Mouse (Mus musculus) myocyte (in vitro differentiated cells): Measurements from ENCODE around the gene Zfp146. TPM values are rescaled to one million over a fixed set of nuclear protein-coding genes. Genes with fewer than 3 reads are reported as not detected.

Experiments
- H3K27me3 ChIP-seq: one replicate; pipeline ENCODE4 v1.6.1; 2011; ENCODE audit not compliant: control insufficient read depth, insufficient read depth, insufficient read length
- H3K36me3 ChIP-seq: one replicate; pipeline ENCODE4 v1.6.1; 2011; ENCODE audit not compliant: control insufficient read depth, insufficient read depth
- H3K4me2 ChIP-seq: one replicate; pipeline ENCODE4 v1.6.1; 2011; ENCODE audit warnings: low read depth, control low read depth
- H3K4me3 ChIP-seq: one replicate; pipeline ENCODE4 v1.5.1; 2011; ENCODE audit warnings: mild to moderate bottlenecking, control low read depth, moderate library complexity
- H3K79me2 ChIP-seq: one replicate; pipeline ENCODE4 v1.6.1; 2011; ENCODE audit not compliant: control insufficient read depth, insufficient read depth
- H3ac ChIP-seq: one replicate; pipeline ENCODE4 v1.6.1; 2011; ENCODE audit not compliant: control insufficient read depth, insufficient read length
- CEBPB ChIP-seq: IDR thresholded peaks from 2 replicates; pipeline ENCODE4 v1.6.1; 2011; ENCODE audit warnings: mild to moderate bottlenecking, moderate library complexity; ENCODE audit not compliant: poor library complexity, insufficient read depth, severe bottlenecking
- E2F4 ChIP-seq: IDR thresholded peaks from one replicate; pipeline ENCODE4 v1.6.1; 2011; ENCODE audit warnings: mild to moderate bottlenecking, control low read depth, moderate library complexity; ENCODE audit not compliant: insufficient read depth
- MAX ChIP-seq: IDR thresholded peaks from one replicate; pipeline ENCODE4 v1.6.1; 2011; ENCODE audit warnings: low read depth, mild to moderate bottlenecking, control low read depth
- MYOD1 ChIP-seq, 3 experiments: IDR thresholded peaks; one replicate each; pipeline ENCODE4 v1.6.1; 2011; ENCODE audit warnings: control low read depth in 2 of 3, low read depth in 2 of 3, mild to moderate bottlenecking in 2 of 3, moderate library complexity in 1 of 3; ENCODE audit not compliant: insufficient read length in 2 of 3, control insufficient read depth in 1 of 3
- MYOG ChIP-seq, 3 experiments: IDR thresholded peaks; one replicate each; pipeline ENCODE4 v1.6.1; 2011; ENCODE audit warnings: control low read depth in 2 of 3, low read depth in 2 of 3, mild to moderate bottlenecking in 2 of 3; ENCODE audit not compliant: insufficient read length in 2 of 3, control insufficient read depth in 1 of 3, insufficient read depth in 1 of 3
- POLR2A ChIP-seq: IDR thresholded peaks from one replicate; pipeline ENCODE4 v1.6.1; 2011; ENCODE audit warnings: low read depth, mild to moderate bottlenecking, control low read depth, moderate library complexity; ENCODE audit not compliant: insufficient read length
- POLR2AphosphoS2 ChIP-seq: IDR thresholded peaks from one replicate; pipeline ENCODE4 v1.6.1; 2011; ENCODE audit warnings: low read depth, control low read depth; ENCODE audit not compliant: insufficient read length
- REST ChIP-seq: IDR thresholded peaks from one replicate; pipeline ENCODE4 v1.6.1; 2011; ENCODE audit warnings: mild to moderate bottlenecking, control low read depth, moderate library complexity; ENCODE audit not compliant: insufficient read depth, insufficient read length
- SRF ChIP-seq: IDR thresholded peaks from one replicate; pipeline ENCODE4 v1.6.1; 2011; ENCODE audit warnings: low read depth; ENCODE audit not compliant: control insufficient read depth, insufficient read length
- TCF12 ChIP-seq: IDR thresholded peaks from one replicate; pipeline ENCODE4 v1.6.1; 2011; ENCODE audit warnings: mild to moderate bottlenecking, control low read depth; ENCODE audit not compliant: poor library complexity, insufficient read depth, severe bottlenecking
- TCF3 ChIP-seq: IDR thresholded peaks from one replicate; pipeline ENCODE4 v1.6.1; 2011; ENCODE audit warnings: low read depth, control low read depth; ENCODE audit not compliant: insufficient read length
- USF1 ChIP-seq: IDR thresholded peaks from one replicate; pipeline ENCODE4 v1.6.1; 2011; ENCODE audit warnings: low read depth, mild to moderate bottlenecking, control low read depth, moderate library complexity
- polyA plus RNA-seq: library from polyadenylated mRNA; unstranded; fragments of >200 nt; fragmentation: generic; extraction: Trizol; gene quantifications from one replicate; pipeline ENCODE4 v1.2.1, GENCODE M21; 2012; ENCODE audit warnings: missing spikeins

The Zfp146 gene
- polyA plus RNA-seq, 1 experiment, result 13.2 TPM

DNA sequence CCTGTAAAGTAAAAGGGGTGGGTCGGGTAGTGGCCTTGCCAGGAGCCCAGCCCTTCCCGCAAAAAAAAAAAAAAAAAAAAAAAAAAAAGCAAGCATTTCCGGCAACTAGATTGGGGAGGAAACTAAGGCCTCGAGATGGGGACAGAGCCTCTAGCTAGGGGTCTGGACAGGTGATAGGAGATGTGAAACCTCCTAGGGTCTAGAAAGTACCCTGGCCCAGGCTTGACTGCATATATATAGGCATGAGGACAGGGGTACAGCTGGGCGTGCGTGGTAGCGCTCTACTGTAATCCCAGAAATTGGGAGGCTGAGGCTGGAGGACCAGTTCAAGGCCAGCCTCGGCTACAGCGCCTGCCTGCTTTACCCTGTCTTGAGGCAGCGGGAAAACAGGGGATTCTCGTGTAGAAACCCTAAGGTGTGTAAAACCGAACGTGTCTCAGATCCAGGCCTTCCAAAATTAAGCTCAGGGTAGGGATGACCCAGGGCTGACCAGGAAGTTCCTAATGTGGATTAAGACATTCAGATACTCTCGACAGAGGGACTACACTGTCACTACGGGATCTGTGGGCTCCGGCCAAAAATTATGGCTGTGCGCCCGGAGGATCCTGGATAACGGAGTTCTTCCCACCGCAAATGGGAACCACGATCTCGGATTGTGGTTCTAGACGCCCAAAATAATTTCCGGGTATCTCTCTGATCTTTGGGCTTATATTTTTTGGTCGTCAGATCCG, 24.7 kb upstream of the Zfp146 start:
- peaks cover 22% of the 10 kb centered on the region for H3K79me2 ChIP-seq
- H3ac ChIP-seq, result peak overlapping the region; percentile 30
- TF ChIP-seq SRF (no peak), CEBPB (no peak), MAX (no peak), TCF12 (no peak), E2F4 (no peak), REST (no peak), POLR2A (peak; percentile 6), USF1 (no peak), MYOG (IDR thresholded peaks at IDR 0.05; ENCODE audit: control insufficient read depth in 1 of 3, insufficient read depth in 1 of 3, insufficient read length in 2 of 3, low read depth in 2 of 3) (no peak), MYOD1 (IDR thresholded peaks at IDR 0.05; ENCODE audit: control insufficient read depth in 1 of 3, insufficient read length in 2 of 3, low read depth in 2 of 3) (no peak), TCF3 (no peak), POLR2AphosphoS2 (peak; percentile 17)
- peaks cover 7% of the 10 kb centered on the region for H3K36me3 ChIP-seq
- peak overlapping the region; percentile 39 for H3K4me2 ChIP-seq
- H3K4me3 ChIP-seq, result peak overlapping the region; percentile 83
- H3K27me3 ChIP-seq, result no peaks in the 10 kb centered on the region

DNA sequence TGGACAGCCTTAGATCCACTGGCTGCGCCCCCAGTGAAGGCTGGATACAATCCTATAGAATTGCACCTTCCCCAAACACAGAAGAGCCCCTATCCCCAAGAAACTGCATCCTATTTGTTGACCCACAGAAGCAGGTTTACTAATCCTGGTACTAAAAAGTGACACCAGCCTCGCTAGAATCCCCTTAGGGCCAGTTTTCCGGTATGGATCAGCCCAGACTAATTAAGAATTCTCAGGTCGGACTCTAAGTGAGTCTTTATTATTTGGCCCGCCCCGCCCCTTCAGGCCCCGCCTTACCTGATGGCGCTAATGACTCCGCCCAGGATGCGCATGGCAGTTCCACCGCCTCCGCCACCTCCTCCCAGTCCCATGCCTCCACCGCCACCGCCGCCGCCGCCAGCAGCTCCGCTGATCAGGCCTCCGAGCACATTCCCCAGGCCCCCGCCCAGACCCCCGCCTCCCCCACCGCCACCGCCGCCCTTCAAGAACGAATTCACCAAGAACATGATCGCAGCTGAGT, 24.1 kb upstream of the Zfp146 start:
- TF ChIP-seq POLR2AphosphoS2 (peak; percentile 68), POLR2A (peak; percentile 76), USF1 (no peak)
- peak overlapping the region; percentile 83 for H3K4me3 ChIP-seq
- peak overlapping the region; percentile 86 for H3K4me2 ChIP-seq
- H3ac ChIP-seq, result peak overlapping the region; percentile 30
- H3K27me3 ChIP-seq, result no peaks in the 10 kb centered on the region
- H3K79me2 ChIP-seq, result peaks cover 22% of the 10 kb centered on the region
- H3K36me3 ChIP-seq, result peaks cover 13% of the 10 kb centered on the region

DNA sequence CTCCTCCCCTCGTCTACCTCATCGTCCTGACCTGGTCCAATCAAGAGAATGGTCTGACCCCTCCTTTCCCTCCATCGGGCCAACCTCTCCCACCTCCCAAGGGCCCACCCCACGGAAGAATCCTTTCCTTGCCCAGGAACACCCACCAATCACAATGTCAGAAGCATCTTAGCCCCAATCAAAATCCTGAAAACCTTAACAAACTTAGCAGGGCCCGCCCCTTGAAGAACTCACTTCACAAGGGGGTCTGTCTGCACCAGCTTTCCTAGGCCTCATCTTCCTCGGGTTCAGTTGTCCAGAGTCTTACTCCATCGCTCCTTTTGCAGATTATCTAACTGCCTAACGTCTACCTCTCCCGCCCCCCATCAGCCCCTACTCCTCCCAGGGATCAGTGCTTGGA, 23.5 kb upstream of the Zfp146 start:
- Histone ChIP-seq H3K36me3 (peaks cover 18% of the 10 kb centered on the region), H3K27me3 (no peaks in the 10 kb centered on the region), H3K79me2 (peaks cover 22% of the 10 kb centered on the region), H3K4me3 (peak overlapping the region; percentile 83), H3ac (no peak overlapping the region), H3K4me2 (peak overlapping the region; percentile 86)
- TF ChIP-seq MYOD1 (IDR thresholded peaks at IDR 0.05; ENCODE audit: control insufficient read depth in 1 of 3, insufficient read length in 2 of 3, low read depth in 2 of 3) (no peak), REST (no peak), MAX (no peak), POLR2AphosphoS2 (no peak), USF1 (no peak), MYOG (IDR thresholded peaks at IDR 0.05; ENCODE audit: control insufficient read depth in 1 of 3, insufficient read depth in 1 of 3, insufficient read length in 2 of 3, low read depth in 2 of 3) (no peak), TCF3 (no peak), SRF (no peak), E2F4 (no peak), CEBPB (no peak), POLR2A (no peak), TCF12 (no peak)

DNA sequence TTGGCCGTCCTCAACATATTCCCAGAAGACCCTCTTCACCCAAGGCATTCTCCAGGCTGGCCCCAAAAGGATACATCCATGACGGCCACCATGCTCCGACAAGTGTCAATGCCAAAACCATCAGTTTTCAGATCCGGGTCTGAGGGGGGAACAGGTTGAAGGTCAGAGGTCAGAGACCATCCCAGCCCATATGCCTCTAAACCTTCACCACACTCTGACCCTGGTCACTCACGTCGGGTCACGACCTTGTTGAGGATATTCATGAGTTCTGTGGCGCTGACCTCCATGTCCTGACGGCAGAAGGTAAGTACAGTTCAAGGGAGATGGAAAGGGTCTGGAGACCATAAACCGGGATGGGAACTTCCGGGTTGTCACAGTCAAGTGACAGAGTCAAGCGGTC, 22.5 kb upstream of the Zfp146 start:
- peaks cover 26% of the 10 kb centered on the region for H3K36me3 ChIP-seq

DNA sequence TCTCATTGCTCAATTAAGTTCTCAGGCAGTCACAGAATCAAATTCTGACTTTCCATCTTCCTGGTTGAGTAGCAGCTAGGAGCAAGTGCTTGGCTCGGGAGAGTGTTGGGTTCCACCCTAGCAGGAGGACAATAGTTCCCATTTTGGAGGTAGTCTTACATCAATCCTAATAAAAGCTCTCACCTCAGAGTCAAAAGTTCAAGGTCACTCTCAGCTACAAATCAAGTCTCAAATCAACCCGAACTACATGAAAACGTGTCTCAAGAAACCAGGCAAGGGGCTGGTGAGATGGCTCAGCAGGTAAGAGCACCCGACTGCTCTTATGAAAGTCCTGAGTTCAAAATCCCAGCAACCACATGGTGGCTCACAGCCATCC, 19.6 kb upstream of the Zfp146 start:
- peaks cover 34% of the 10 kb centered on the region for H3K36me3 ChIP-seq
- no peak overlapping the region for H3K4me3 ChIP-seq
- TF ChIP-seq E2F4 (no peak), USF1 (no peak), TCF3 (no peak)
- H3K79me2 ChIP-seq, result peaks cover 17% of the 10 kb centered on the region
- no peaks in the 10 kb centered on the region for H3K27me3 ChIP-seq
- no peak overlapping the region for H3K4me2 ChIP-seq
- no peak overlapping the region for H3ac ChIP-seq

More for the DNA sequence above, 22.5 kb upstream of the Zfp146 start:
- Histone ChIP-seq H3K4me2 (no peak overlapping the region), H3K4me3 (no peak overlapping the region), H3K79me2 (peaks cover 22% of the 10 kb centered on the region), H3K27me3 (no peaks in the 10 kb centered on the region), H3ac (no peak overlapping the region)
- TF ChIP-seq E2F4 (no peak), SRF (no peak), USF1 (no peak), POLR2AphosphoS2 (no peak), MYOG (IDR thresholded peaks at IDR 0.05; ENCODE audit: control insufficient read depth in 1 of 3, insufficient read depth in 1 of 3, insufficient read length in 2 of 3, low read depth in 2 of 3) (no peak), TCF12 (no peak), POLR2A (no peak), MAX (no peak), REST (no peak), TCF3 (no peak), CEBPB (no peak), MYOD1 (IDR thresholded peaks at IDR 0.05; ENCODE audit: control insufficient read depth in 1 of 3, insufficient read length in 2 of 3, low read depth in 2 of 3) (no peak)
